Mouse (Mus musculus) erythroblast, embryonic 14.5 days (primary cell): ENCODE data around the gene Zmym6.

Experiments used
- GATA1 ChIP-seq: IDR thresholded peaks from 2 replicates; pipeline ENCODE4 v1.6.1; 2012; ENCODE audit warnings: low read length, inconsistent platforms, mixed read lengths
- TAL1 ChIP-seq: IDR thresholded peaks from 3 replicates; pipeline ENCODE4 v1.6.1; 2012; ENCODE audit warnings: low read length, inconsistent platforms, mixed read lengths

- TF ChIP-seq GATA1 (no peak), TAL1 (no peak)
Observed at GRCm38 (mm10) chr4:127163926-127164325, 86.7 kb downstream of the Zmym6 start.
